Mouse (Mus musculus): ENCODE measurements around the gene Samd1.

DNA sequence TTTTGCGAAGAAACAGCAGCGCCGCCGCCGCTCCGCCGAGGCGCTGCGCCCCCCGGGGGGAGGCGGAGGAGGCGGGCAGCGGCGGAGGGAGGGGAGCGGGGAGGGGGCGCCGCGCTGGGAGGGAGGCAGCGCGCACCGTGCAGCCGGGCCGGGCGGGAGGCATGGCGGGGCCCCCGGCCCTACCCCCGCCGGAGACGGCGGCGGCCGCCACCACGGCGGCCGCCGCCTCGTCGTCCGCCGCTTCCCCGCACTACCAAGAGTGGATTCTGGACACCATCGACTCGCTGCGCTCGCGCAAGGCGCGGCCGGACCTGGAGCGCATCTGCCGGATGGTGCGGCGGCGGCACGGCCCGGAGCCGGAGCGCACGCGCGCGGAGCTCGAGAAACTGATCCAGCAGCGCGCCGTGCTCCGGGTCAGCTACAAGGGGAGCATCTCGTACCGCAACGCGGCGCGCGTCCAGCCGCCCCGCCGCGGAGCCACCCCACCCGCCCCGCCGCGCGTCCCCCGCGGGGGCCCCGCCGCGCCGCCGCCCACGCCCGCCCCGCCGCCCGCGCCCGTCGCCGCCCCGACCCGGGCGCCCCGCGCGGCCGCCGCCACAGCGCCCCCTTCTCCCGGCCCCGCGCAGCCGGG, at the start of gene Samd1:
- TF ChIP-seq CTCF (IDR thresholded peaks at IDR 0.05; ENCODE audit: borderline replicate concordance, insufficient read depth, low read depth, low read length) = no peak
- TF ChIP-seq POLR2A (IDR thresholded peaks at IDR 0.05; ENCODE audit: borderline replicate concordance, insufficient read depth, low read length) = no peak

Measured in cerebellum, adult 2 months (tissue).